Mouse (Mus musculus): ENCODE data around the gene Dscaml1. TPM values are rescaled to one million over a fixed set of nuclear protein-coding genes. Genes with fewer than 3 reads are reported as not detected.

The Dscaml1 gene
- polyA plus RNA-seq, 1 experiment from 2014 or later: 15.1 TPM

DNA sequence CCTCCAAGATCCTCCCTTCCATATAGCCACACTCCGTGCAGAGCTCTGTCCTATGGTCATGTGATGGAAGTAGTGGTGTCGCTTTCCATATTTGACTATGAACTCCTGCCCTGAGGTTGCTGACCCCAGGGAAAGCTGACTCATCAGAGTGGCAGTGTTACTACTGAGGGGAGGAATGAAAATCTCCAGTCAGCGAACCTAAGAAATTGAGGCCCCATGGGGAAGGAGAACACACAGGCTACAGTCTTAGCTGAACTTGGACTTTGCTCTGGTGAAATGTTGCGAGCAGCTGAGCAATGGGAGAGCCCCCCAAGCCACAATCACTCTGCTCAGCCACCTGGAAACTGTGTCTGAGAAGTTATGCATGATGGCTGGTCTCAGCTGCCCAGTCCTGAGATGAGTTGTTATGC, 60.2 kb downstream of the Dscaml1 start:
- WGBS: 82% methylated on average over 4 of the region's 4 CpGs
- H3K4me2 ChIP-seq (replicated peaks): no peak overlapping the region
- no peaks in the 10 kb centered on the region for H3K4me1 ChIP-seq (replicated peaks; ENCODE audit: control insufficient read depth, insufficient read depth, low read length)
- no peaks in the 10 kb centered on the region for H3K27me3 ChIP-seq (ENCODE audit: control insufficient read depth, insufficient read depth, low read length)
- H3K4me3 ChIP-seq (replicated peaks; ENCODE audit: low read length): no peak overlapping the region
- no peaks in the 10 kb centered on the region for H3K9me3 ChIP-seq (ENCODE audit: control insufficient read depth, low read length)
- no peaks in the 10 kb centered on the region for H3K36me3 ChIP-seq (replicated peaks; ENCODE audit: control insufficient read depth, insufficient read depth)
- H3K9ac ChIP-seq: no peak overlapping the region
- no peak overlapping the region for H3K27ac ChIP-seq
- DNase-seq (ENCODE audit: low spot score): no peak
- no peak for ATAC-seq (ENCODE audit: low FRiP score)

DNA sequence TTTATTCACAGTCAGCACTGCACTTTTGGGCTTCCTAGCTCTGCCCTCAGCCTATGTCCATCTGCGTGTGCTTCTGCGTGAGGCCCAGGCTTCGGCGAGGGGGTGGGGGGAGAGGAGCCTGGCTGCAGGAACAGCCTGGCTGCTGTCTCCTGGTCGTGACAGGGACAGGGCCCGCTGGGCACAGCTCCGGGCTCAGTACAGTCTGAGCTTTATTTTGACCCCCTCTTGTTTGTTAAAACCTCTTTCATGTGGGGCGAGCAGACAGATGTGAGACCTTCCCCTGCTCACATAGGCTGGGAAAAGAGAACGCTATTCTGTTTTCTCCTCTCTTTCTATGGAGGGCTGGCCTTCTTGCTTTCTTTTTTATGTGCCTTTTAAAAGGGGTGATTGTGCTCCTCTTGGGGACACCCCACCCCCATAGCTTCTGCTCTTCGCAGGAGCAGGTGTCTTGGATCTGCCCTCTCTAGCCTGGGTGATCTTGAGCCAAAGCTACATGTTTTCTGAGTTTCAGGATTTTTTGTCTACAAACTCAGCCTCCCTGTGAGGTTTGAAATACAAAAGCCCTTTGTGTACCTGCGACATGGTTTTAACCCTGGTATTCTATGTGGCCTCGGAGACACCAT, 60.9 kb downstream of the Dscaml1 start:
- H3K9ac ChIP-seq: no peak overlapping the region
- no peaks in the 10 kb centered on the region for H3K4me1 ChIP-seq (replicated peaks; ENCODE audit: control insufficient read depth, insufficient read depth, low read length)
- H3K4me2 ChIP-seq (replicated peaks): no peak overlapping the region
- no peaks in the 10 kb centered on the region for H3K36me3 ChIP-seq (replicated peaks; ENCODE audit: control insufficient read depth, insufficient read depth)
- H3K27ac ChIP-seq: no peak overlapping the region
- DNase-seq (ENCODE audit: low spot score) (no peak), ATAC-seq (ENCODE audit: low FRiP score) (no peak)
- H3K4me3 ChIP-seq (replicated peaks; ENCODE audit: low read length): no peak overlapping the region
- H3K9me3 ChIP-seq (ENCODE audit: control insufficient read depth, low read length): no peaks in the 10 kb centered on the region
- WGBS: 75% methylated on average over 12 of the region's 12 CpGs
- no peaks in the 10 kb centered on the region for H3K27me3 ChIP-seq (ENCODE audit: control insufficient read depth, insufficient read depth, low read length)

DNA sequence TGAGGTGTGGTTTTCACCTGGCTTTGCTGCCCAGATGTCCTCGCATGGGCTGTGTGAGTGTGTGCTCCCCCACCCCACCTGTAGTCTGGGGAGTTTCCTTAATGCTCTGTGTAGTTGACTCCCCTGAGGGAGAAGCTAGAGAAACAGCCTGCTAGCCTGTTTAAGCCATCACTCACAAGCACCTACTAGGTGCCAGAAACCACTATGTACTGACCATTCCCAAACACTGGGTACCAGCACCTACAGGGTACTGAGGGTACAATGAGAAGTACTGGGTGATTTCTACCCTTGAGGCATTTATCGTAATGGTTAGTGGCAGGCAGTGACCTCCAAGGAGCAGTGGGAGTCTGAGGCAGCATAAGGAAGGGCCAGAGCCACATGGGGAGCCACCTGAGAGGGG, 64.5 kb downstream of the Dscaml1 start:
- H3K4me2 ChIP-seq (replicated peaks): no peak overlapping the region
- no peaks in the 10 kb centered on the region for H3K36me3 ChIP-seq (replicated peaks; ENCODE audit: control insufficient read depth, insufficient read depth)
- H3K4me3 ChIP-seq (replicated peaks; ENCODE audit: low read length): no peak overlapping the region
- no peak overlapping the region for H3K27ac ChIP-seq
- no peaks in the 10 kb centered on the region for H3K27me3 ChIP-seq (ENCODE audit: control insufficient read depth, insufficient read depth, low read length)
- H3K4me1 ChIP-seq (replicated peaks; ENCODE audit: control insufficient read depth, insufficient read depth, low read length): no peaks in the 10 kb centered on the region
- H3K9me3 ChIP-seq (ENCODE audit: control insufficient read depth, low read length): no peaks in the 10 kb centered on the region
- no peak for DNase-seq (ENCODE audit: low spot score)
- no peak for ATAC-seq (ENCODE audit: low FRiP score)
- WGBS: 86% methylated on average over 2 of the region's 2 CpGs
- no peak overlapping the region for H3K9ac ChIP-seq

DNA sequence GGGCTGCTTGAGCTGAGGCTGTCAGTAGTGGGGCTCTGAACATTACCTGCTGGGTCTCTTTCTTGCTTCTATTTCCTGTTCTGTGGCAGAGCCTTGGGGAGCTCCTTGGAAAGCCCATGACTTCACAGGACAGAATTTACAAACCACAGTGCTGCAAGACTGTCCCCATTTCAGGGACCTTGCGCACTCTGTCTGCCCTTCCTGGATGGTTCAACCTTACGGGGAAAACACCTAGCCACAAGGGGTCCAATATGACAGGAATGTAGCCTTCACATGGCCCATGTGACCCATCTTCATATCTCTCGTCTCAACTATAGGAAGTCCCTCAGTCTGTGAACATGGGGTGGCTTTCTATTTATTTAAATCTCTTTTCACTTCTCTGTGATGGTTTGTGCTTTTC, 68.5 kb downstream of the Dscaml1 start:
- Histone ChIP-seq H3K9ac (no peak overlapping the region), H3K4me3 (replicated peaks; ENCODE audit: low read length) (no peak overlapping the region), H3K4me2 (replicated peaks) (no peak overlapping the region), H3K36me3 (replicated peaks; ENCODE audit: control insufficient read depth, insufficient read depth) (no peaks in the 10 kb centered on the region), H3K9me3 (ENCODE audit: control insufficient read depth, low read length) (no peaks in the 10 kb centered on the region), H3K4me1 (replicated peaks; ENCODE audit: control insufficient read depth, insufficient read depth, low read length) (peaks cover 7% of the 10 kb centered on the region), H3K27me3 (ENCODE audit: control insufficient read depth, insufficient read depth, low read length) (no peaks in the 10 kb centered on the region), H3K27ac (no peak overlapping the region)
- 89% methylated on average over 3 of the region's 3 CpGs for WGBS
- DNase-seq (ENCODE audit: low spot score) (no peak), ATAC-seq (ENCODE audit: low FRiP score) (no peak)

DNA sequence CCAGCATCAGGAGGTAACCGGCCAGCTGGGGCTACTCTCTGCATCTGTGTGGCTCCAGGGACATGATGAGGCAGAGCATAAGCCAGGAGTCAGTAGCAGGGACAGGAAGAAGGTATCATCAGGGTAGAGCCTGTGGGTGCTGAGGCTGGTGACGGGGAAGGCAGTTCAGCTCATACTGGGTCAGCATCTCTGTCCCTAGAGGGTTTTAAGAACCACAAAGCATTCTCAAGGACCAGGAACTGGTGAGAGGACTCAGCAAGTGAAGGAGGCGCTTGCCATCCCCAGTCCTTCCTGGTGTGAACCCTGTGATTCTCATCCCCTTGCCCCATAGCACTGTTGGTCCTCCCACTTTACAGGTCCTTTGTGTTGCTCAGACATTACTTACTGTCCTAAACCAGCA, 69.9 kb downstream of the Dscaml1 start:
- WGBS: 100% methylated on average over 3 of the region's 3 CpGs
- no peaks in the 10 kb centered on the region for H3K27me3 ChIP-seq (ENCODE audit: control insufficient read depth, insufficient read depth, low read length)
- H3K9me3 ChIP-seq (ENCODE audit: control insufficient read depth, low read length): no peaks in the 10 kb centered on the region
- ATAC-seq (ENCODE audit: low FRiP score): no peak
- no peak overlapping the region for H3K4me2 ChIP-seq (replicated peaks)
- no peak overlapping the region for H3K4me3 ChIP-seq (replicated peaks; ENCODE audit: low read length)
- H3K36me3 ChIP-seq (replicated peaks; ENCODE audit: control insufficient read depth, insufficient read depth): no peaks in the 10 kb centered on the region
- DNase-seq (ENCODE audit: low spot score): no peak
- peaks cover 7% of the 10 kb centered on the region for H3K4me1 ChIP-seq (replicated peaks; ENCODE audit: control insufficient read depth, insufficient read depth, low read length)
- no peak overlapping the region for H3K9ac ChIP-seq
- no peak overlapping the region for H3K27ac ChIP-seq

DNA sequence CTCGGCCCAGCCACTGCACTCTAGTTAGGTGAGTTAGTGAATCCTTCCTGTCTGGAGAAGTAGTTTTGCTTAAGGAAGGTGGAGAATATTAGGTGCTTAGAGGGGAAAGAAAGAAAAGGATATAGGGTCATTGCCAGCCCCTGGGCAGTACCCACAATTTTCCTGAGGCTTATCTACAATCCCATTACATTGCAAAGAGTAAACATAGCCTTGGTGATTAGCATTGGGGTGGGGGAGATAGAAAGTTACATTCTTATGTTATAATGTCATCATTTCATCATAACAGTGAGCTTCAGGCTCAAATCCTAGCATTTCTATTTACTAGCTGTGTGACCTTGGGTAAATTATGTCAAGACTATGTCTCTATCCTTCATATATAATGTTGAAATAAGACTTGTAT, 70.5 kb downstream of the Dscaml1 start:
- H3K9ac ChIP-seq: no peak overlapping the region
- no peak for DNase-seq (ENCODE audit: low spot score)
- H3K4me1 ChIP-seq (replicated peaks; ENCODE audit: control insufficient read depth, insufficient read depth, low read length): peaks cover 7% of the 10 kb centered on the region
- no peak for ATAC-seq (ENCODE audit: low FRiP score)
- no peaks in the 10 kb centered on the region for H3K9me3 ChIP-seq (ENCODE audit: control insufficient read depth, low read length)
- H3K4me3 ChIP-seq (replicated peaks; ENCODE audit: low read length): no peak overlapping the region
- no peak overlapping the region for H3K4me2 ChIP-seq (replicated peaks)
- 80% methylated on average over 1 of the region's 1 CpGs for WGBS
- no peak overlapping the region for H3K27ac ChIP-seq
- H3K36me3 ChIP-seq (replicated peaks; ENCODE audit: control insufficient read depth, insufficient read depth): no peaks in the 10 kb centered on the region
- H3K27me3 ChIP-seq (ENCODE audit: control insufficient read depth, insufficient read depth, low read length): no peaks in the 10 kb centered on the region

DNA sequence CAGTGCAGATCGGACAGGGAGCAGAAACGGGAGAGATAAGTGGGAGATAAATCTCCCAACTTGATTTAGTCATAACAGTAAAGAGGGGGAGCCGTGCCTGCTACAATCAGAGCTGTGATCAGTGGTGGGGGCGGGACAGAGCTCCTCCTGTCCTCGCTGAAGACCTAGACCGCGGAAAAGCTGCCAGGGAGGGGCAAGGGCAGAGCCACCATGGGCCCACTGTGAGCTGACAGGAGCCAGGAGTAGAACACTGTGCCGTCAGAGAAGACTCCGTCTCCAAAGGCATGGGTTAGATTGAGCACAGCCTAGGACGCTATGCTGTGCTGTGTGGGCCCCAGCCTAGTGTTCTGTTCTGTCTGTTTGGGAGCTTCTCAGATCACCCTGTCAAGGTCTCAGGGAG, 72.8 kb downstream of the Dscaml1 start:
- Histone ChIP-seq H3K9ac (no peak overlapping the region), H3K27ac (no peak overlapping the region), H3K9me3 (ENCODE audit: control insufficient read depth, low read length) (no peaks in the 10 kb centered on the region), H3K4me3 (replicated peaks; ENCODE audit: low read length) (no peak overlapping the region), H3K27me3 (ENCODE audit: control insufficient read depth, insufficient read depth, low read length) (no peaks in the 10 kb centered on the region), H3K4me2 (replicated peaks) (no peak overlapping the region), H3K4me1 (replicated peaks; ENCODE audit: control insufficient read depth, insufficient read depth, low read length) (peaks cover 7% of the 10 kb centered on the region), H3K36me3 (replicated peaks; ENCODE audit: control insufficient read depth, insufficient read depth) (no peaks in the 10 kb centered on the region)
- 54% methylated on average over 10 of the region's 10 CpGs for WGBS
- DNase-seq (ENCODE audit: low spot score) (no peak), ATAC-seq (ENCODE audit: low FRiP score) (no peak)

DNA sequence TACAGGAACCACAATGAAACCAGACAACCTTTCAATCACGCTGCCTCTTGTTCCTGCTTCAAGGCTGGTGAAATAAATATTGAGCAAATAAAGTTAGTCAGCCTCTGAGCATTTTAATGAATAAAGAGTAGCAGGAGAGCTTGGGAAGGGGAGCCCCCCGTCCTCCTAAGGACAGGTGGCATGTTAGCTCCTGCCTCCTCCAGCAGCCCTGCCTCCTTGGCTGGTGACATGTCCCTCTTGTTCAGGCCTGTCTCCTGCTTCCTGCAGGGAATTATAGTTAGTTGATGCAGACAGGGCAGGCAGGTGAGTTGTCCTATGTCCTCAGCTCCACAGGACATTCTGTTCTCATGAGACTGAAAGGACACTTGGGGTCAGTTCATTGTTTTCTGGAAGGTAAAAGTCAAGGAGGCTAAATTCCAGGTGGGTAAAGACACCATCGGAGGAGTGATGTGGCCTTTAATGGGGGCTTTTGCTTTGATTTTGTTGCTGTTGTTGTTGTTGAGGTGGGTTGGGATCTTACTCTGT, 73.7 kb downstream of the Dscaml1 start:
- Histone ChIP-seq H3K4me2 (replicated peaks) (no peak overlapping the region), H3K27ac (no peak overlapping the region), H3K27me3 (ENCODE audit: control insufficient read depth, insufficient read depth, low read length) (no peaks in the 10 kb centered on the region), H3K9ac (no peak overlapping the region), H3K36me3 (replicated peaks; ENCODE audit: control insufficient read depth, insufficient read depth) (no peaks in the 10 kb centered on the region), H3K9me3 (ENCODE audit: control insufficient read depth, low read length) (no peaks in the 10 kb centered on the region), H3K4me3 (replicated peaks; ENCODE audit: low read length) (no peak overlapping the region), H3K4me1 (replicated peaks; ENCODE audit: control insufficient read depth, insufficient read depth, low read length) (peaks cover 12% of the 10 kb centered on the region)
- no peak for DNase-seq (ENCODE audit: low spot score)
- WGBS: 74% methylated on average over 3 of the region's 3 CpGs
- no peak for ATAC-seq (ENCODE audit: low FRiP score)

DNA sequence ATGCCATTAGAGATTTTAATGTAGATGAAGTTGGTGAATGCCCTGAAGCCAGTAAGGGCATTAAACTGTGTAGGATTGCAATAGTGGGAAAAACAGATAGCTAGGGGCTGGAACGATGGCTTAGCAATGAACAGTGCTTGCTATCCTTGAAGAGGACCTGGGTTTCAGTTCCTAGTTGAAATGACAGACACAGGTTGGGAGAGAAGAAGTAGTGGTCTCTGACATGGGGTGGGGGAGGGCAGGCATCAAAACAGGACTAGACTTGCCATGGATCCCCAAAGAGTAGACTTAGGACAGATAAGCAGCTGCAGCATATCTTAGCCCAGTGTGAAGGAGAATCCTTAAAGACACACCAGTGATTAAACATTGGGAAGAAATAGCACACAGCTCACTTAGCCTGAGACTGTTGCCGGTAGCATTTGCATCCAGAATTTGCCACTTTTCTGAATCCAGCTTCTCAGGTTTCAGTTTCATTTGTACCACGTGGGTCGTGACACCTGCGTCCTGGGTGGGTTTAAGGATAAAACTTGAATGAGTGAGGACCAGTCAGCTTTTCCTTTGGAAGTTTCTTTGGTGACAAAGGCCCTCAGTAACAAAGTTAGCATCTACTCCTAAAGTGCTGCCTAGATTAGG, 75.0 kb downstream of the Dscaml1 start:
- ATAC-seq (ENCODE audit: low FRiP score) (no peak), DNase-seq (ENCODE audit: low spot score) (no peak)
- WGBS: 68% methylated on average over 5 of the region's 5 CpGs
- no peaks in the 10 kb centered on the region for H3K9me3 ChIP-seq (ENCODE audit: control insufficient read depth, low read length)
- H3K9ac ChIP-seq: no peak overlapping the region
- H3K4me1 ChIP-seq (replicated peaks; ENCODE audit: control insufficient read depth, insufficient read depth, low read length): peaks cover 21% of the 10 kb centered on the region
- no peak overlapping the region for H3K4me3 ChIP-seq (replicated peaks; ENCODE audit: low read length)
- H3K4me2 ChIP-seq (replicated peaks): no peak overlapping the region
- H3K36me3 ChIP-seq (replicated peaks; ENCODE audit: control insufficient read depth, insufficient read depth): no peaks in the 10 kb centered on the region
- H3K27me3 ChIP-seq (ENCODE audit: control insufficient read depth, insufficient read depth, low read length): no peaks in the 10 kb centered on the region
- H3K27ac ChIP-seq: no peak overlapping the region

Data from hindbrain, embryonic 14.5 days (tissue).